ENCODE assay signal across 9 mouse cellular contexts in genomic region chr11:117081165-117082064, GRCm38 (mm10). TPM values are rescaled to one million over a fixed set of nuclear protein-coding genes. Genes with fewer than 3 reads are reported as not detected.
DNase-seq lines count a peak whose midpoint lies in the region; ATAC-seq and TF ChIP-seq lines count a peak whose summit lies in the region.
"Had no signal": no experiment of that assay in that cellular context is flagged by ENCODE, and none has a peak within 500 bp of the region (broad histone marks: within the 10 kb centered on the region; RNA-seq: fewer than 3 reads in every experiment).

No protein-coding gene starts in this region.

- peak; percentile 61 for ATAC-seq in CD4-positive, CD25-positive, alpha-beta regulatory T cell, adult 4 months
- no peak; the same call in 1 of the 2 replicates for ATAC-seq in heart, embryonic 13.5 days (ENCODE audit: extremely low read depth, insufficient number of reproducible peaks, low FRiP score, low TSS enrichment)
- ATAC-seq in kidney, postnatal 0 days (replicated peaks; ENCODE audit: low FRiP score, low read depth): peak; percentile 67
- peak; percentile 50; the same call in 1 of the 2 replicates for ATAC-seq in liver, embryonic 12.5 days

- TF ChIP-seq CTCF in kidney, postnatal 0 days (IDR thresholded peaks at IDR 0.05; ENCODE audit: low read depth): peak; percentile 95

- H3K27ac ChIP-seq in brown adipose tissue, adult 24 weeks (replicated peaks; ENCODE audit: low read depth, low read length): peak overlapping the region; percentile 99
- peak overlapping the region; percentile 87 for H3K27ac ChIP-seq in heart, embryonic 13.5 days (replicated peaks)
- H3K27ac ChIP-seq in kidney, postnatal 0 days: peak overlapping the region; percentile 76
- H3K27ac ChIP-seq in liver, embryonic 12.5 days: peak overlapping the region; percentile 54; the same call in 1 of the 2 replicates

- DNase-seq in fibroblast of lung, adult 2 months (ENCODE audit: low read depth): peak; percentile 90
- DNase-seq in kidney, postnatal 0 days (ENCODE audit: low spot score): peak; percentile 97
- DNase-seq in naive thymus-derived CD4-positive, alpha-beta T cell, adult 2 months (ENCODE audit: low read depth): peak; percentile 85
- peak; percentile 80 for DNase-seq in splenic B cell, adult 2 months (ENCODE audit: low read depth, low spot score)

- H3K4me1 ChIP-seq in brown adipose tissue, adult 24 weeks (ENCODE audit: control insufficient read depth, insufficient read depth, insufficient read length, low read length): peaks cover 38% of the 10 kb centered on the region
- H3K4me1 ChIP-seq in heart, embryonic 13.5 days: peaks cover 57% of the 10 kb centered on the region
- H3K4me1 ChIP-seq in kidney, postnatal 0 days (replicated peaks; ENCODE audit: insufficient read depth, low read length): peaks cover 16% of the 10 kb centered on the region
- peaks cover 70% of the 10 kb centered on the region for H3K4me1 ChIP-seq in liver, embryonic 12.5 days

- H3K4me3 ChIP-seq in brown adipose tissue, adult 24 weeks (ENCODE audit: insufficient read depth, low read depth, low read length): no peak overlapping the region
- H3K4me3 ChIP-seq in heart, embryonic 13.5 days: no peak overlapping the region
- no peak overlapping the region for H3K4me3 ChIP-seq in kidney, postnatal 0 days (replicated peaks; ENCODE audit: low read depth, low read length)
- H3K4me3 ChIP-seq in liver, embryonic 12.5 days: no peak overlapping the region
- H3K4me3 ChIP-seq: erythroblast, embryonic 14.5 days had no signal

- no peaks in the 10 kb centered on the region for H3K27me3 ChIP-seq in heart, embryonic 13.5 days (replicated peaks)
- no peaks in the 10 kb centered on the region for H3K27me3 ChIP-seq in kidney, postnatal 0 days (ENCODE audit: insufficient read depth, low read length)
- no peaks in the 10 kb centered on the region for H3K27me3 ChIP-seq in liver, embryonic 12.5 days (replicated peaks)
- no peaks in the 10 kb centered on the region for H3K27me3 ChIP-seq in splenic B cell, adult 2 months (ENCODE audit: control insufficient read depth, insufficient read depth, low read length, poor library complexity, severe bottlenecking)

- no peaks in the 10 kb centered on the region for H3K9me3 ChIP-seq in heart, embryonic 13.5 days
- H3K9me3 ChIP-seq in kidney, postnatal 0 days (replicated peaks; ENCODE audit: low read length): no peaks in the 10 kb centered on the region
- H3K9me3 ChIP-seq in liver, embryonic 12.5 days (replicated peaks): no peaks in the 10 kb centered on the region

- H3K4me2 ChIP-seq in heart, embryonic 13.5 days: peak overlapping the region; percentile 42
- H3K4me2 ChIP-seq in kidney, postnatal 0 days (ENCODE audit: low read length): no peak overlapping the region
- 0 out of 2 replicates have a peak overlapping the region, but pooled peaks have one; percentile 0 for H3K4me2 ChIP-seq in liver, embryonic 12.5 days

- WGBS in heart, embryonic 13.5 days: 20% methylated on average over 16 of the region's 16 CpGs
- 29% methylated on average over 16 of the region's 16 CpGs for WGBS in kidney, postnatal 0 days
- 32% methylated on average over 16 of the region's 16 CpGs for WGBS in liver, embryonic 12.5 days (ENCODE audit: insufficient replicate concordance)

- H3K36me3 ChIP-seq in heart, embryonic 13.5 days: peaks cover 42% of the 10 kb centered on the region
- peaks cover 28% of the 10 kb centered on the region; the same call in 1 of the 2 replicates for H3K36me3 ChIP-seq in kidney, postnatal 0 days (ENCODE audit: insufficient read depth, low read length)
- H3K36me3 ChIP-seq in liver, embryonic 12.5 days: peaks cover 37% of the 10 kb centered on the region
- H3K36me3 ChIP-seq in splenic B cell, adult 2 months (ENCODE audit: control insufficient read depth, insufficient read depth, low read length, poor library complexity, severe bottlenecking): peaks cover 2% of the 10 kb centered on the region; the same call in 1 of the 2 replicates

- H3K9ac ChIP-seq in heart, embryonic 13.5 days: peak overlapping the region; percentile 65
- H3K9ac ChIP-seq in kidney, postnatal 0 days (ENCODE audit: low read depth, low read length): 0 out of 2 replicates have a peak overlapping the region, but pooled peaks have one; percentile 5
- no peak overlapping the region for H3K9ac ChIP-seq in liver, embryonic 12.5 days

RNA-seq across cellular contexts. Expression of gene Sec14l1, which starts 33.6 kb away (rescaled TPM):
- polyA plus RNA-seq in CD4-positive, CD25-positive, alpha-beta regulatory T cell, adult 4 months (2017; shearing (Covaris generic)): 10 to 100 TPM; 11.9 to 18.9 TPM
- 35.4 and 37.4 TPM in 2 replicates for polyA plus RNA-seq in brown adipose tissue, adult 24 weeks (2012; ENCODE audit: insufficient read depth, insufficient read length, missing spikeins)
- 44.5 and 45.3 TPM in 2 replicates for polyA plus RNA-seq in heart, embryonic 13.5 days (2015; fragmentation: Nextera tagmentation; extraction: Ambion mirVana)
- 87.6 and 93.7 TPM in 2 replicates for polyA plus RNA-seq in kidney, postnatal 0 days (2015; fragmentation: Nextera tagmentation; extraction: Ambion mirVana)
- polyA plus RNA-seq in liver, embryonic 12.5 days (2016; fragmentation: Nextera tagmentation; extraction: Ambion mirVana): 26.9 and 27.5 TPM in 2 replicates
